Mouse (Mus musculus) spleen, postnatal 36 days (tissue): ENCODE data around the gene Cbfa2t3.

Experiments used
- DNase-seq, 2 experiments: peaks; one replicate each; pipeline ENCODE4 v3.0.0; 2022; ENCODE audit warnings: low spot score in 2 of 2, mixed read lengths in 1 of 2

Cbfa2t3 gene

DNA sequence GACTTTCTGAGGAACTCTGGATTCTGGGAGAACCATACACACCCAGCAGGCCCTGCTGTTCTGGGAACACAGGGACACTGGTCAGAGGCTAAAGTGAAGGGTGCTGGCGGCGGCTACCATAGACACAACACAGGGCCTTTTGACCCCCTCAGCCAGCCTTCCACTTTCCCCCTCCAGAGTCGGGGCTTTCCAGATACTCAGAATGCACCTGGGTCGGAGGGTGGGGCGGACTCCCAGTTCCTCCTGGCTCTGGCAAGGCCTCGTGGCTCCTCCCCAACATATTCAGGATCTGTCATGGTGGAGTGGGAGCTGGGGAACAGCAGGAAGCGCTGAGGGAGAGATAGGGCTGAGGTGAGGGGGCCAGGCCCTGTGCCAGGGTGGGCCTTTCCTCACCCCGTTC is 6.8 kb downstream of the Cbfa2t3 start:
- no peak for DNase-seq

DNA sequence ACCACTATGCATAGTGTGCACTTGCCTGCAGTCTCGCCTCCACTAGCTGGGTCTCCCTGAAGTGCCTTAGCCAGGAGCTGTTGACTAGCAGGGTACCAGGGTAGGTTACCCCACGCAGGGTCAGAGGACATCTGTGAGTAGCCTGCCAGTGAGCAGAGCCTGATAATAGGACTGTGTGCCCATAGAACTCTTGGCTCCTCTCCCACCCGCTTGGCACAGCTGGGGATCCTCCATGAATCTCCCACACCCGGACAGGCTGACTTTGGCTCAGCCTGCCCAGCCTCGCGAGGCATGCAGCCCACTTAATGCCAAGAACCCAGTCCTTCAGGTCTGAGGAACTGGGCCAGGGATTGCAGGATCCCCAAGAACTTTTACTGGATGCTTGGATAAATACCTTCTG is 7.9 kb downstream of the Cbfa2t3 start:
- no peak for DNase-seq

DNA sequence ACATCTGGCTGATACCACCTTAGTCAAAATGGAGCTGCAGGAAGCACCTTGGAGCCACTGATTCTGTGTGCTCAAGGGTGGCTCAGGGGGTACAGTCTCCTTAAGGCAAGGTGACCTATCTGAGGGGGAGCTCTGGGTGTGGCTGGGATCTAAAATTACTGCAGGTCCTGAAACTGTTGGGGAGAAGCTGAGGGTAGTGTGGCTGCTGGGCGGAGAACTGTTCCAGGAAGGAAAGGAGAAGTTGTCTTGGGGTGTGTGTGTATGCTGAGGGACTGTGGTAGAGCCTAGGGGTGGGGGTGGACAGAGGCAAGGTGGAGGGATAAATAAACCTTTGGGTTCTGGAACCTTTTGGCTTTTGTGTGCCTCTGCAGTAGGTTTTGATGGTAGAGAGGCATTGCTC is 9.6 kb downstream of the Cbfa2t3 start:
- no peak for DNase-seq

DNA sequence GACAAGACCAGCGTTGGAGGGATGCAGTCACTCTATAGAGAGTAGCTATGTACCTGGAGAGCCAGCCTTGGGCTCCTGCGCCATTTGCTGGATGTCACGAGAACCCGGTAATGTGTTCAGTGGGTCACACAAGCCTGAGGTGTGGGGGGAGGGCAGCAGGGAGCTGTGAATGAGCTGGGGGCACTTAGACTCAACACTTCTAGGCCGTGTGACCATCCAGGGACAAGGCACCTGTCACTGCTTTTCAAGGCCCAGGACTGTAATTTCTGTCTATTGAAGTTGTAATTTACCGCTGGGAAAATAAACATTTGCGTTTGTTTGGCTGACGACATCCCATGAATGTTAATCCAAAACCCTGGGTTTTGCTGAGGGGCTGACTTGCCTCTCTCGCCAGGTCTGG is 12.0 kb downstream of the Cbfa2t3 start:
- DNase-seq = no peak

DNA sequence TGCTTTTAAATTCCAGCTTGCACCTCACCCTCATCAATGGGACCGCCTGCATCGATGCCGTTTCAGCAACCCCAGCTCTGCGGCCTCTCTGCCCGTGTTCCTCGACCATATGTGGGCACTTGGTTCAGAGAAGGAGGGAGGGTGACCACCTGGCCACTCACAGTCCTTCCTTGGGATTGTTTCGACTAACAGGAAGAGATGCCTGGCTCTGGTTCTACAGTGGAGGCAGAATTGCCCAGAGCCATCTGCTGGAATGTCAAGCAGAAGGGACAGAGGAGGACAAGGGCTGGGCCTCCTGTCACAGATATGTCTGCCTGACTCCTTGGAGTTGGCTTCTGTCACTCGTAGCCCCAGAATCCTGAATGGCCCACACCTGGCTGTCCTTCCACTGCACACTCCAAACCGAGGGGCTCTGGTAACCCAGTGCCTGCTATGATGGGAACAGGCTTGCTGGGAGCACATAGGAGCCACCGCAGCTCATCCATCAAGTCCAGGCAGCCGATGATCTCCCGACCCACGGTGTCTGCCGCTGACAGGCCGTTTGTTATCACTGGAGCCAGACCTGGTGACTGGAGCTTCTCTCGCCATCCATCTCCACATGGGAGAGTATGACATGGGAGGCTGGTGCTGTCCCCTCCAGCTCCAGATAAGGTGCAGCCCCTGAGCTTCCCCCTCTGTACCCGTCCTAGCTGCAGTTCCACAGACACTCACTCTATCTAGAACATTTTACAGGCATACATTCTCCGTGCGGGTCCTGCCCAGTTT is 13.6 kb downstream of the Cbfa2t3 start:
- DNase-seq = peak; percentile 56 to 72

DNA sequence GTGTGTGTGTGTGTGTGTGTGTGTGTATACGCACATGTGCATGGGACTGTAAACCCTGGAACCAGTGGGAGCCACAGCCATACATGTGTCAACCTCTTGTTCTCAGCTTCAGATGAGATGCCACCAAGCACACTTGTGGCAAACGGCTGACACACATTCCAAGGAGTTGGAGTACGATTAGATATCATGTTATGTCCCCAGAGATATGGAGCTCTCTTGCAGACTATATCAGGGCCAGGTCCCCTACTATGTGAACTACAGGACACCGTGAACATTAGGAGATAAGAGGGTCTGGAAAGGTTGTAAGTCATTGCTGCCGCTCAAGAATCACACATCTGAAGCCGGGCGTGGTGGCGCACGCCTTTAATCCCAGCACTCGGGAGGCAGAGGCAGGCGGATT is 16.1 kb downstream of the Cbfa2t3 start:
- DNase-seq = no peak

DNA sequence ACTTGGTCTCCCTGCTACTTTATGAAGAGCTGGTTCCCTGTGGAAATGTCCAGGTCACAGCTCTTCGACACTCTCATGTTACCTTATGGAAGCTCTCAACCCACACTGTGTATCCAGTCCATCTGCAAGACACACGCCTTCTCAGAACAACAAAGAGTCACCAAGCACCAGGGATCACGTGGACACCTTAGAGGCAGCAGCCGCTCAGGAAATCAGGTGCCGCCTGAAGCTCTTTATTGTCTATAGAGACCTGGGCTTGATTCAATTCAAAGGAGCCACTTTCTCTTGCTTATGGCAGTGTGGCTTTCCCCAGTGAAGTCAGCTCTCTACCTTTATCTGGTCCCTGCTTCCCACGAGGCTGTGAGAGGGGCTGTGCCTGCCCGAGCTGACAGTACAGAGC is 18.7 kb downstream of the Cbfa2t3 start:
- no peak for DNase-seq

DNA sequence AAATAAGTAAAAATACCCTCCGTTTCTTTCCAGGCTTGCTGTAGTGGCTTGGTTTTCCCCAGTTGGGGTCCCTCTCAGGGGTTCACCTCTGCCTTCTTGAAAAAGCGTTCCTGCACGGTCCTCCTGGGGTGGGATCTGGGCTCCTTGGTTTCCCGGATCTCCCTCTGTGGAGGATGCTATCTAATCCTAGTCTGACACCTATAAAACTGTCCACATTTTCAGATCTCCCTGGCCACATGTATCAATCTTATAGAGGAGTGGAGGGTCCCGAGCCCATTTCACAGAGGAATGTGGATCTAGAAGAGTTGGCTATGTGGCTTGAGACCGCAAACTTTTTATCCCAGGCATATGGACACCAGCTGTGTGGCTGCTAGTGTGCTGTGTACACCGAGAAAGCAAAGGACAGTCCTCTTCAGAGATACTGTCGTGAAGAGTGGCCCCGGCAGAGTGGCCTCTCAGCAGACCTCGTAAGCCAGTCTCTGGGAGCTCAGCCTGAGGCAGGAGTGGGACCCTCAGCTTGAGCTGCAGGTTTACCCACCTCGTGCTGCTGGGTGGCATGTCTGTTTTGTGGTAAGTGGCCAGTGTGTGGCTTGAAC is 19.5 kb downstream of the Cbfa2t3 start:
- DNase-seq = no peak

DNA sequence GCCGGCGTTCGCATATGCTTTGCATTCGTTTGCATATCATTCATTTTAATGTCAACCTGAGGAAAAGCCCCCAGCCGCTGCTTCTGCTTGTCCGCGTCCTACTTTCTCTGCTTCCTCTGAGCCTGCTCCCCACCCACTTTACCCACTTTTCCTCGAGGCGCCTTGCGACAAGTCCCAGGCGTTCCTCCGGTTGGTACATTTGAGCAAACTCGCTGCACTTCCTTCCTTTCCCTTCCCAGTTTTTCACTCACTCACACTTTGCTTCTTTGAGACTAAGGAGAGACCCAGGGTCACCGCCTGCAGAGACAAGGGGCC is 20.1 kb downstream of the Cbfa2t3 start:
- no peak for DNase-seq

DNA sequence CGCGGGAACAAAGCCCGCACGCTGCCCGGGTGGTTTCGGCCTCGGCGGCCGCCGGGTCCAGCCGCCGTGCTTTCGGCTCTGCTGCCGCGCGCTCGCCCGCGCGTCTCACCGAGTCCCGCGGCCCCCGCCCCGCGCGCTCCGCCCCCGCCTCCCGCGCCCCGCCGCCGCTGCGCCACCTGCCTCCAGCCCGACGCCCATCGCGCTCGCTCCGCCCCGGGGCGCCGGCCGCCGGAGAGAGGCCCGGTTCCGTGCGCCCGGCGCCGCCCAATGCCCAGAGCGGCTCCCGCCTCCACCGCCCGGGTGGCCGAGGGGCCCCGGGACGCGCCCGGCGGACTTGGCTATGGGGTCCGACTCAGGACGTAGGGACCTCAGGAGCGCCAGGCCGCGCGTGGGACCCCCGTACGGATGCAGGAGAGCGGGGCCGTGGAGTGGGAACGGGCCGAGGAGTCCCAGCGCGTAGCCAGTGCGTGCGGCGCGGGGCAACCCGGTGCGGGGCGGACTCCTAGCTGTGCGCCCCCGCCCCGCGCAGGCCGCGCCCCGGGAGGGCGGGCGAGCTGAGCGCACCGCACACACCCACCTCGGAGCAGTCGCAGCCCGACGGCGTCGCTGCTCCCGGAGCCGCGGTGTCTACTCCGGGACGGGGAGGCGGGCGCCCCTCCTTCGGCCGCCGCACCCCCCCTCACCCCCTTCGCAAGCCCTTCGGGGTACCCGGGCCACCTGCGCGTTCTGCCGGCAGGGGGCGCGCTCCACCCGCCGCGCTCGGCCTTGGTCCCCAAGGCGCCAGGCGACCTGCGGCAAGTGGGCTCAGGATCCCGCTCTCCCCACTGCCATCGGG is 20.6 kb downstream of the Cbfa2t3 start:
- DNase-seq = peak; percentile 80 to 84

DNA sequence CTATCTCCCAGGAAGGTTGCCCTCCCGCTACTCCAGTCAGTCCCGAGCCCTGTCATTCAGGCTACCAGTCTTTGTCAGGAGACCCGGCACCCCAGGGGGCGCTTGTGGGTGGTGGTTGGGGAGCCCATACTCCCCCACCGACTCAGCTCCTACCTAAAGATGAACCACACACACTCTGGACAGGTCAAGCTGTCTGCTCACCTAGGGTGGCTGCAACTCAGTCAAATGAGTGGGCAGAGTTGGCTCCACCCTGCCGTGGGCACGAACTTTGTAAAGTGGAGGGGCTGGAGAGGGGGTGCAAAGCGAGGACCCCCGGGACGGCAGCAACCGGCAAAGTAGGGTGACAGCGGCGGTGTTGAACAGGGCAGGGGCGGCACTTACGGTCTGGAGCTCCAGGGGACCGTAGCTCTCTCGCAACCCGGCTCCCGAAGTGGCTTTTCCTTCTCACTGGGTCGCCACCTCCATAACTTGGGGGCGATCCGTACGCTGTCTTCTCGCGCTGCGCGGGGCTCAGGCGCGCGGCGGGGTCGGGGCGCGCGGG is 21.4 kb downstream of the Cbfa2t3 start:
- DNase-seq = no peak

DNA sequence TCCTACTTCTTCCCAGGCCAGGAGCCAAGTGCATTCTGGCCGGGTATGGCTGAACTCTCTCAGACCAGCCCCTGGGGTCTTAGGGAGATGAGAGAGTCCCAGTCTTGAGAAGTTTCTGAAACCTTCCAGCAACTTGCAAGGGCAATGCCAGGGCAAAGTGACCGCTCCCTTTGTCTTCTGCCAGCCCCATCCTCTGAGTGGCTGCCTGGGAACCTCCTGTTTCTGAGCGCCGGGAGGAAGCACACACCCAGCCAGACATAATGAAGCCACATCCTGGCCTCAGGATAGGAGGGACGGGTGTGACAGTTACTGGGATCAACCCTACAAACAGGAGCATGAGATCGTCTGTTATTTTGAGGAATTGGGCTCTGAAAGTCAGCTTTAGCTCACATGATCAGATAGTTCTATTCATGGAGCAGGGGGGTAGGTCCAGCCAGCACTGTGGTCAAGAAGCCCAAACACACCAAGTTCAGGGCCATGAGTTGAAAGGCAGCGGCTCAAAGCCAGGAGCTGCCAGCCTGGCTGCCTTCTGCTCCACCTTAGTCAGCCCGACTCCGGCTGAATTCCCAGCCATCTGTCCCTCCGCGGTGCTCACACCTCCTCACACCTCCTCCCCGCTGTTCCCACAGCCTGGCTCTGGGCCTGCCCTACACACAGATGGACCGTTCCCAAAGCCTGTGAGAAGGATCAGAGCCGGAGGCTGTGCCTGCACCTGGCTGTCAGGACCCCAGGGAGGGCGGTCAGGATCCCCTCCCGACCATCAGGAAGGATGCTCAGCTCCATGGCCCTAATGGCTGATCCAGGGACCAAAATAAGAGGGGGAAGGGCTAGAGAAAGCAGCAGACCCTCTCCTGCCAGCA is 22.1 kb downstream of the Cbfa2t3 start:
- DNase-seq = no peak

DNA sequence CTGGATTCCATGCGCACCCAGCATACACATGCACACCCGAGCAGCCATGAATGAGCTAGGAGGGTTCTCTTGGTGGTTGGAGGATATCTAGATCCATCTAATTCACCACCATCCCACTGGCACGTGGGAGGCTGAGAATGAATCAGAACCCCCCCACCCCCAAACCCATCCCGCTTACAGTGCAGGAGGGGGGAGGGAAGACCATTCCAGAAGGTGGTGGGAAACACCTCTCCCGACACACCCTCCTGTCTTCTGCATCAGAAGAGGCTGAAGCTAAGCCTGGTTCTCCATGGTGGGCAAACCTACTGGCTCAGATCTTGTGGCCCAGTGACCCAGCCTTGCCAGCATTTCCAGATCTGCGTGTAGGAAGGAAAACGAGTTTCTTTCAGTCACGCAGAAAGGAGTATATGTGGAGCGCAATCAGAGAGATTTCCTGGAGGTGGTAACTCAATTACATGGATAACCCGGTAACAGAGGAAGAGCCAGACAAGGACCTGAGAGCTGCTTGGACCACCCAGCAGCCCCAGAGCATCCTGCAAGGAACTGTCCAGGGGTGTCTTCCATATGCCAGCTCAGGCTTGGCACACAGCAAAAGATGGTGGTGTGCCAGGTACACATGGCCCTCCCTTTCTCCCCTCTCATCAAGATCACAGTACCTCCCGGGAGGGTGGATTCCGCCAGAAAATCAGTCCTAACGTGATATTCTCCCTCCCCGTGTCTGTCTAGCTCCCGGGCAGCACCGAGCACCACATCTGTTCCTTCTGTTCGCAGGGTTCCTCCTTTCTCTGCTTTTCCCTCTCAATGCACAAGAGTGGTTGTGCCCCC is 23.1 kb downstream of the Cbfa2t3 start:
- DNase-seq = no peak

DNA sequence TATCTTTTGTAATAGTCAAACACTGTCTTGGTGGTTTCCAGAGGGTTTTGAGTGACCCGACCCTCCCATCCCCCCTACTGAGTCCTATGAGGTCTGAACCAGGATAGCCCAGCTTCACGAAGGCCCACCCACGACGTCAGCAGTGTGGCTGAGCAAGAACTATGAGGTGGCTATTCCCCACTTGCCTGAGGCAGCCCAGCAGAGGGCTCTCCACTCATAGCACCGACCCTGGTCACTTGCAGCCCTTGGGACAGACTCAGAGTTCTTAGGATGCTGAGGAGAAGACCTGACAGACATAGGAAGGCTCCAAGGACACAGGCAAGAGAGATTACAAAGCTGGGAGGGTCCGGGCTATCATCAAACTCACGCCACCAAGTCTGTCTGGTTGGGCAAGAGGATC is 23.9 kb downstream of the Cbfa2t3 start:
- DNase-seq = no peak

DNA sequence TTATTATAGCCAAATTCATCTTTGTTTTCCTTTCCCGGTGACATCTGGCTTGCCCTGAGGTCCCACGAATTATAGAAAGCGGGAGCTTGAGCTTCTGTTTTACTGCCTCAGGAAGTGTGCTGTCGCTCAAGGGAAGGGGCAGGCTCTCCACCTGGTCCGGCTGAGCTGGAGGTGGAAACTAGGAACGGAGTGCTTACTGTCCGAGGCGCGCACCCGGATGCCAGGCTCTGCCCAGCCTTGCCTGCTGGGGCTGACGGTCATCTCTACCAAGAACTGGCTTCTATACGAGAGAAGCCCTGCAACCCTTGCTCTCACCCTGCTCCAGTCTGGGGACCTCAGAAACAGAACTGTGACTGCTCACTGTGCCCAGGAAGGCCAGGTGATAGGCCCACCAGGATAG is 24.9 kb downstream of the Cbfa2t3 start:
- no peak for DNase-seq

DNA sequence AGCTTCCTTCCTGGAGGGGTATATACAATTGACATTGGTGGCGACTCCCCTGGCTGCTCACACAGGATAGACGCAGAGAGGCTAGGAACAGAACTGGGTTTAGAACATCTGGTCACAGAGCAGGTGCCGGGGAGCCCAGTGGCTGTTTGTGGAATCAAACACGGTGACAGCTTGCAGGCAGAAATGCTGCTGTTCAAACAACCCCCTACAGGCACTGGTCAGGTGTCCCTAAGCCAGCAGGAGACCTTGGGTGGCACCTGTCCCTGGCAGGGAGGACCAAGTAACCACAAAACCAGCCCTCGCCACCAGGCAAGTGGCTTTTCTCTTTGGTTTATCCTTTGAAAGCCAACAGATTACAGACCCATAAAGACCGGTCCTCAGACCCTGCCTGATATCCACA is 27.0 kb downstream of the Cbfa2t3 start:
- no peak for DNase-seq

DNA sequence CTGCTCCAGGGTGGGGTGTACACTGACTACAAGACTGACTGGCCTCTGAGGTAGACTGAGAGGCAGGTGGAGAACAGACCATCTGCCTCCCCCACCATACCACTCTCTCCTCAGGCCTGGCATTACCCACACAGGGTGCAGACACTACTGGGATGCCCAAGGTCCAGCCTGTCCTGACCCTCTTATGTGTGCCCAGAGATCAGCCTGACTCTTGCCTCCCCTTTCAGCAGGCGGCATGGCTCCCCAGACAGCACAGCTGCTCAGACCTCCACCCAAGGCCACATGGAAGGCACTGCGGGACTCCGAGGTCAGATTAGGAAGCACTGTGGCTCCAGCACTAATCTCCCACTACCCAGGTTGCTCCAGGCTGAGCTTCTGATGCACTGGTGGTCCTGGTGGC is 28.2 kb downstream of the Cbfa2t3 start:
- no peak for DNase-seq

DNA sequence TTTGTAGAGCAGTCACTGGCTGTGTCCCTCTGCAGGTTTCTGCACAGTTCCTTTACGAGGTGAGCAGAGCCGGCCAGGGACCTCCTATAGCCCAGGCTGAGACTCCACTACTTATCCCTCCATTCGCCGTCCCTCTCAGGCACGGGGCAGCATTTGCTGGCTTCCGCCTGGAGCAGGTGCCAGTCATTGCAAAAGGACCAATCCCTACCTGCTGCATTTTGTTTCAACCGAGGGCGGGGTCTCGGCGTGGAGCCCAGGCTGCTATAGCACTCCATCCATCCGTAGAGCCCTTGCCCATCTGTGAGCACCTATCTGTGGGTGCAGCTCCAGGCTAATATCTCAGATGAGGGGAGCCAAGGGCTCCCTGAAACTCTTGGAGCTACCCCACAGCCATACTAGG is 28.9 kb downstream of the Cbfa2t3 start:
- DNase-seq = no peak

DNA sequence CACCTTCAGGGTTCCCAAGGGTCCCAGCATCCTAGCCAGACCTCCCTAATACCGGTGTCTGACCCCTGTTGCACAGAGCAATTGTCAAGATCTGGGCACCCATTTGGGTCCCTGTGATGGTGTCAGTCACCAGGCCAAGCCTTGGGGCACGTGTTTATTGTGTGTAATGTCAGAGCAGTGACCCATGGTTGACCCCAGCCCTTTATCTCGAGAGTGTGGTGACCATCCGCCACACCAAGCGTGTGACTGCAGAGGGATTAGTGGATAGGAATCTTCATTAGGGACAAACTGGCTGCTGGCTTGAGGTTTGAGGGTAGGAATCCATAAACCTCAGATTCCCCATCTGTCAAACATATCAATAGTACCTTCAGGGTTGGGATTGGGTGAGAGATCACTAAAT is 29.5 kb downstream of the Cbfa2t3 start:
- no peak for DNase-seq

DNA sequence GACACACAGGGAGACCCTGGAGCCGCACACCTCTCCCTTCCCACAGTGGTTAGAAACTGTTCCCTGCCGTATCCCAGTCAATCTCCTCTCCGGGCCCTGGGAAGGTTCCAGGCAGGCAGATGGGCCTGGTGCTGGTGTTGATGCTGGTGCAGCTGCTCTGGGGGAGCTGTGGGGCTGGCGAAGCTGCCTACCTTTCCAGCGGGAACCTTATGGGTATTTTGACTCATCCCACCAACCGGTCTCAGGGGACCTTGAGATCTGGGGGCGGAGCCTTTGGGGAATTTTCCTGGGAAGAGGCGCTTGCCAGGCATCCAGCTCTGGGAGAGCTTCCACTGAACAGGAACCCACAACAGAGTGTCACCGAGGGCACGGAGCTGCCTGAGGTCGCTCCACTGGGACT is 31.1 kb downstream of the Cbfa2t3 start:
- no peak for DNase-seq

DNA sequence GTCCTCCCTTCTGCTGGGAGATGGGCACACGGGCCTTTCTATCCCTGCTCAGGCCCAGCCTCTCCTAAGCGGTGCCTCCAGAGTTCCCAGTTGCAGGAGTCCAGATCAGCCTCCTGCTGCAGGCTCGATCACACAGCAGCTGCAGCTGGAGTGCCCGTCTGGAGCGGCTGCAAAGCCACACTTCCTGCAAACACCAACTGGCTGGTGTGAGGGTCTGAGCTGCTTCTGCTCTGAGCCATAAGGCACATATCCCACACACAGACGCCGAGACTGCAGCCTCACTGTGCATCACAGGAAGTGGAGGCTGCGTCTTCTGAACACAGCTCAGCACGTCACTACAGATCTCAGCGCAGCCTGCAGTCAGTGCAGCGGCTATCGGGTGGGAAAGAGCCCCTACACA is 32.1 kb downstream of the Cbfa2t3 start:
- no peak for DNase-seq
